Mouse (Mus musculus) thymus, adult 2 months (tissue): ENCODE data around the gene Apol7b.
"Not testable (repeated sequence)": the region's sequence is repeated elsewhere in the genome, so short reads cannot be mapped to it uniquely, and the experiment has no call there.

Experiments used
- CTCF ChIP-seq: fragments of 200-500 bp; IDR thresholded peaks from 2 replicates; pipeline ENCODE4 v1.5.1; 2012; ENCODE audit warnings: mild to moderate bottlenecking, control low read depth, low read length, moderate library complexity, borderline replicate concordance; ENCODE audit not compliant: control insufficient read depth, poor library complexity, insufficient read depth; ENCODE audit errors: extremely low read depth
- POLR2A ChIP-seq: fragments of 200-500 bp; IDR thresholded peaks from 2 replicates; pipeline ENCODE4 v1.6.1; 2012; ENCODE audit warnings: mild to moderate bottlenecking, low read length, control low read depth, moderate library complexity; ENCODE audit not compliant: control insufficient read depth, poor library complexity, insufficient read depth; ENCODE audit errors: extremely low read depth

GRCm38 (mm10) chr15:77445668-77446067, 1.6 kb downstream of the Apol7b start:
- not testable (repeated sequence) for TF ChIP-seq POLR2A, CTCF
